Mouse (Mus musculus): ENCODE results near the gene Gigyf1.

- TF ChIP-seq POLR2A (IDR thresholded peaks at IDR 0.05; ENCODE audit: insufficient read depth, low read length) (no peak), CTCF (IDR thresholded peaks at IDR 0.05; ENCODE audit: low read depth, low read length) (no peak)
Measured at GRCm38 (mm10) chr5:137562965-137563364, 44.6 kb downstream of the Gigyf1 start.
